Mouse (Mus musculus) CH12.LX (cell line): ENCODE measurements at regions not wholly inside any gene's neighbourhood (a gene's known extent, or its start where the extent isn't known, plus 50 kb on each side); places are given as distances from the start of the nearest gene placed in this dataset.
A peak's percentile ranks its signal among the peaks of the same experiment; 100 is the strongest.

Source experiments
- DNase-seq: peaks from one replicate; pipeline ENCODE4 v3.0.0-alpha.2; 2013; ENCODE audit errors: extremely low read depth
- H3K27ac ChIP-seq: 2 replicates; pipeline ENCODE4 v1.5.1; 2012; ENCODE audit warnings: low read depth, mild to moderate bottlenecking, control low read depth, moderate library complexity; ENCODE audit not compliant: insufficient read depth
- H3K27me3 ChIP-seq: replicated peaks from 2 replicates; pipeline ENCODE3; 2012; ENCODE audit warnings: inconsistent platforms
- H3K36me3 ChIP-seq, 2 experiments: replicated peaks in 1 of 2; 2 replicates each; pipeline versions ENCODE3 to v1.6.1; 2012; ENCODE audit warnings: inconsistent platforms in 1 of 2, low read length in 1 of 2, mild to moderate bottlenecking in 1 of 2, mixed read lengths in 1 of 2, moderate library complexity in 1 of 2; ENCODE audit not compliant: control insufficient read depth in 1 of 2, insufficient read depth in 1 of 2
- H3K4me1 ChIP-seq, 2 experiments: 2 replicates each; pipeline ENCODE4 v1.6.1; 2012; ENCODE audit warnings: inconsistent platforms in 1 of 2, moderate library complexity in 1 of 2; ENCODE audit not compliant: insufficient read depth in 2 of 2, control insufficient read depth in 1 of 2
- H3K4me2 ChIP-seq: 2 replicates; pipeline ENCODE4 v1.6.1; 2012; ENCODE audit warnings: low read depth, mild to moderate bottlenecking, control low read depth; ENCODE audit not compliant: poor library complexity, insufficient read depth, severe bottlenecking
- H3K4me3 ChIP-seq, 3 experiments: fragments of 150-350 bp in 1 of 3; sonication (generic) in 1 of 3; replicated peaks in 1 of 3; 2 replicates each; pipeline versions ENCODE3 to v1.5.1; 2011 to 2012; ENCODE audit warnings: low read depth in 2 of 3, low read length in 2 of 3, mild to moderate bottlenecking in 2 of 3, moderate library complexity in 2 of 3, control low read depth in 1 of 3, improper control_type of control experiment in 1 of 3, inconsistent platforms in 1 of 3, mixed read lengths in 1 of 3; ENCODE audit not compliant: poor library complexity in 1 of 3
- H3K79me2 ChIP-seq: replicated peaks from 2 replicates; pipeline ENCODE4 v1.6.1; 2012; ENCODE audit warnings: mild to moderate bottlenecking, moderate library complexity; ENCODE audit not compliant: control insufficient read depth, poor library complexity, insufficient read depth, severe bottlenecking; ENCODE audit errors: extremely low read depth
- H3K9ac ChIP-seq: 2 replicates; pipeline ENCODE4 v1.6.1; 2012; ENCODE audit warnings: low read depth, mild to moderate bottlenecking, control low read depth, moderate library complexity; ENCODE audit not compliant: insufficient read depth
- H3K9me3 ChIP-seq: replicated peaks from 2 replicates; pipeline ENCODE3; 2012; ENCODE audit warnings: low read length, inconsistent platforms, mixed read lengths
- BHLHE40 ChIP-seq: IDR thresholded peaks from 2 replicates; pipeline ENCODE4 v1.6.1; 2011; ENCODE audit warnings: mild to moderate bottlenecking, low read depth, low read length, improper control_type of control experiment
- CTCF ChIP-seq, 2 experiments: IDR thresholded peaks in 1 of 2; conservative IDR thresholded peaks in 1 of 2; 2 replicates each; pipeline ENCODE4 v1.5.1; 2011 to 2012; ENCODE audit warnings: low read depth in 2 of 2, low read length in 2 of 2, improper control_type of control experiment in 1 of 2, inconsistent platforms in 1 of 2, mild to moderate bottlenecking in 1 of 2, moderate library complexity in 1 of 2
- E2F4 ChIP-seq: IDR thresholded peaks from 2 replicates; pipeline ENCODE4 v1.6.1; 2011; ENCODE audit warnings: low read depth, low read length, improper control_type of control experiment; ENCODE audit not compliant: insufficient replicate concordance
- ELF1 ChIP-seq: IDR thresholded peaks from 2 replicates; pipeline ENCODE4 v1.6.1; 2014; ENCODE audit warnings: low read depth, mild to moderate bottlenecking, inconsistent platforms, low read length, improper control_type of control experiment
- GABPA ChIP-seq: IDR thresholded peaks from 2 replicates; pipeline ENCODE4 v1.6.1; 2012; ENCODE audit warnings: low read depth, low read length, improper control_type of control experiment, inconsistent platforms; ENCODE audit not compliant: insufficient replicate concordance
- JUND ChIP-seq: conservative IDR thresholded peaks from 2 replicates; pipeline ENCODE4 v1.6.1; 2011; ENCODE audit warnings: low read depth, low read length, improper control_type of control experiment
- KAT2A ChIP-seq: IDR thresholded peaks from 2 replicates; pipeline ENCODE4 v1.6.1; 2012; ENCODE audit warnings: low read length, improper control_type of control experiment, inconsistent platforms; ENCODE audit not compliant: insufficient replicate concordance
- MAZ ChIP-seq: IDR thresholded peaks from 2 replicates; pipeline ENCODE4 v1.6.1; 2012; ENCODE audit warnings: low read depth, mild to moderate bottlenecking, inconsistent platforms, low read length, improper control_type of control experiment, moderate library complexity
- PAX5 ChIP-seq: IDR thresholded peaks from 2 replicates; pipeline ENCODE4 v1.6.1; 2012; ENCODE audit warnings: low read length, inconsistent platforms, mixed read lengths
- POLR2A ChIP-seq: IDR thresholded peaks from 2 replicates; pipeline ENCODE4 v1.6.1; 2011; ENCODE audit warnings: low read depth, mild to moderate bottlenecking, improper control_type of control experiment, low read length
- POLR2AphosphoS2 ChIP-seq: IDR thresholded peaks from 2 replicates; pipeline ENCODE4 v1.6.1; 2011; ENCODE audit warnings: low read depth, low read length, improper control_type of control experiment
- RAD21 ChIP-seq: IDR thresholded peaks from 2 replicates; pipeline ENCODE4 v1.6.1; 2011; ENCODE audit warnings: low read depth, mild to moderate bottlenecking, low read length, improper control_type of control experiment, moderate library complexity
- RCOR1 ChIP-seq: conservative IDR thresholded peaks from 2 replicates; pipeline ENCODE4 v1.6.1; 2012; ENCODE audit warnings: low read depth, mild to moderate bottlenecking, inconsistent platforms, low read length, improper control_type of control experiment
- SMC3 ChIP-seq: IDR thresholded peaks from 2 replicates; pipeline ENCODE4 v1.6.1; 2011; ENCODE audit warnings: low read depth, low read length, improper control_type of control experiment
- TBP ChIP-seq: conservative IDR thresholded peaks from 2 replicates; pipeline ENCODE4 v1.6.1; 2011; ENCODE audit warnings: low read depth, low read length, improper control_type of control experiment
- TCF12 ChIP-seq: IDR thresholded peaks from 2 replicates; pipeline ENCODE4 v1.6.1; 2014; ENCODE audit warnings: low read depth, mild to moderate bottlenecking, inconsistent platforms, low read length, improper control_type of control experiment
- UBTF ChIP-seq: IDR thresholded peaks from 2 replicates; pipeline ENCODE4 v1.6.1; 2012; ENCODE audit warnings: low read depth, mild to moderate bottlenecking, inconsistent platforms, low read length, improper control_type of control experiment, moderate library complexity
- ZC3H11A ChIP-seq: IDR thresholded peaks from 2 replicates; pipeline ENCODE4 v1.6.1; 2012; ENCODE audit warnings: low read depth, mild to moderate bottlenecking, inconsistent platforms, low read length, improper control_type of control experiment
- ZMIZ1 ChIP-seq: IDR thresholded peaks from 2 replicates; pipeline ENCODE4 v1.6.1; 2012; ENCODE audit warnings: low read depth, mild to moderate bottlenecking, inconsistent platforms, low read length, improper control_type of control experiment
- dilution Hi-C: fragments of 300-500 bp; cut with MboI; formaldehyde crosslinking; loops from 2 replicates; pipeline ENCODE4 v1.14.3; 2020; ENCODE audit warnings: low sequenced_read_pairs; ENCODE audit not compliant: extremely low pct_unique_long_range_greater_than_20kb, extremely low pct_ligation_motif_present
- in situ Hi-C: fragments of 300-500 bp; cut with MboI; formaldehyde crosslinking; loops from 3 replicates; pipeline ENCODE4 v1.14.3; 2019; ENCODE audit warnings: low sequenced_read_pairs, low pct_ligation_motif_present, low pct_unique_long_range_greater_than_20kb, mixed read lengths

DNA sequence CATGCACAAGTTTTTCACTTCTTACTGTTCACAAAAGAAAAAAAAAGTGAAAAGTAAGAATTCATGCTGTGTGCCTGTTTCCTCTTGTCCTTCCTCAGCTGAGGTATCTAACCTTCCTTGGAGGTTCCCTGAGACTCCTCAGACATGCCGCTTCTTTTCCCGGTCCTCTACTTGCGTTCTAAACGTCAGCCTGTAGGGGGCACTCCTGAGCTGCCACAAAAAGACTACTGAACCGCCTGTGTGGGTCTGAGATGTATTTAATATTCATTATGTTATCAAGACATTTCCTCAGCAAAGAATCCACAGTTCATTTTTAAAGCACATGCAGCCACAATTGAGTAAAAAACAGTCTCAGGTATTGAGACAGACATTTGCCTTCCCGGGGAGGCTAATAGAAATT, 554.6 kb downstream of the Plcl1 start:
- DNase-seq = peak; percentile 69

DNA sequence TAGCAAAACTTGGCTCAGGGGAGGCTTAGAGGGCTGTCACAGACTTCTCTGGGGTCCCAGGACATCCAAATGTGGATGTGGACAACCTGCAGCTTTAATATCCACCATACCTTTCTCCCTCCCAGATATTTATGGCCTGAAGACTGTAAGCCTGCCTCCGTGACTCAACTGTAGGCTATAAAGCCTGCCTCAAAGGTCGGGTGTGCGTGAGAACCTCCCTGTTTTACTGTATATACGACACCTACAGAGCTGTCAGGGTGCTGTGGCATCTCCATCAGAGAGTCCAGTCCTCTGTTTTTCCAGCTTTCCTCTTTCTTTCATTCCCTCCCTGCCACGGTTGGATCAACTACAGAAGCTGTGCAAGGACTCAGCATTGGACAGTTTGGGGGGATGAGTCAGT, 558.1 kb downstream of the Plcl1 start:
- H3K27me3 ChIP-seq = no peaks in the 10 kb centered on the region
- peaks cover 0 to 7% of the 10 kb centered on the region in 2 experiments; a peak in 2 of 4 replicates for H3K4me1 ChIP-seq
- no peaks in the 10 kb centered on the region for H3K9me3 ChIP-seq
- H3K4me3 ChIP-seq = no peak overlapping the region
- TF ChIP-seq TCF12 (no peak), BHLHE40 (no peak), GABPA (no peak), POLR2AphosphoS2 (no peak), KAT2A (no peak), ZMIZ1 (no peak), MAZ (no peak), SMC3 (no peak), PAX5 (no peak), TBP (no peak), POLR2A (no peak), E2F4 (no peak), UBTF (no peak), ELF1 (no peak)
- TF ChIP-seq, all 38 proteins: peak for 0
- Histone ChIP-seq H3K27ac (no peak overlapping the region), H3K36me3 (no peaks in the 10 kb centered on the region), H3K79me2 (no peaks in the 10 kb centered on the region), H3K4me2 (no peak overlapping the region), H3K9ac (no peak overlapping the region)
- DNase-seq = no peak
- dilution Hi-C loops (no loop called here), in situ Hi-C loops (no loop called here)

More for the DNA sequence above, 554.6 kb downstream of the Plcl1 start:
- Histone ChIP-seq H3K9ac (no peak overlapping the region), H3K27me3 (no peaks in the 10 kb centered on the region), H3K79me2 (no peaks in the 10 kb centered on the region), H3K9me3 (no peaks in the 10 kb centered on the region), H3K27ac (no peak overlapping the region), H3K4me2 (no peak overlapping the region), H3K4me1 (peaks cover 0 to 7% of the 10 kb centered on the region in 2 experiments; a peak in 2 of 4 replicates), H3K4me3 (no peak overlapping the region), H3K36me3 (no peaks in the 10 kb centered on the region)
- TF ChIP-seq E2F4 (no peak), JUND (no peak), KAT2A (no peak), RAD21 (peak; percentile 87), GABPA (no peak), POLR2AphosphoS2 (no peak), ZC3H11A (no peak), SMC3 (peak; percentile 69), CTCF (conservative IDR thresholded peaks at IDR 0.05 in 1 of 2, IDR thresholded peaks at IDR 0.05 in 1 of 2; ENCODE audit: low read depth in 2 of 2, low read length in 2 of 2) (peak; percentile 82 to 84), RCOR1 (no peak)
- in situ Hi-C loops (no loop called here), dilution Hi-C loops (no loop called here)
